Mouse (Mus musculus) frontal cortex, postnatal 14 days (tissue): ENCODE measurements at regions not wholly inside any gene's neighbourhood (a gene's known extent, or its start where the extent isn't known, plus 50 kb on each side); places are given as distances from the start of the nearest gene placed in this dataset.
A peak's percentile ranks its signal among the peaks of the same experiment; 100 is the strongest.

Experiments
- DNase-seq, 2 experiments: peaks; one replicate each; pipeline ENCODE4 v3.0.0; 2022; ENCODE audit warnings: low spot score in 2 of 2

- DNase-seq, result no peak
Observed at GRCm38 (mm10) chr1:191486766-191487165, 83.7 kb upstream of the Ppp2r5a start.

DNA sequence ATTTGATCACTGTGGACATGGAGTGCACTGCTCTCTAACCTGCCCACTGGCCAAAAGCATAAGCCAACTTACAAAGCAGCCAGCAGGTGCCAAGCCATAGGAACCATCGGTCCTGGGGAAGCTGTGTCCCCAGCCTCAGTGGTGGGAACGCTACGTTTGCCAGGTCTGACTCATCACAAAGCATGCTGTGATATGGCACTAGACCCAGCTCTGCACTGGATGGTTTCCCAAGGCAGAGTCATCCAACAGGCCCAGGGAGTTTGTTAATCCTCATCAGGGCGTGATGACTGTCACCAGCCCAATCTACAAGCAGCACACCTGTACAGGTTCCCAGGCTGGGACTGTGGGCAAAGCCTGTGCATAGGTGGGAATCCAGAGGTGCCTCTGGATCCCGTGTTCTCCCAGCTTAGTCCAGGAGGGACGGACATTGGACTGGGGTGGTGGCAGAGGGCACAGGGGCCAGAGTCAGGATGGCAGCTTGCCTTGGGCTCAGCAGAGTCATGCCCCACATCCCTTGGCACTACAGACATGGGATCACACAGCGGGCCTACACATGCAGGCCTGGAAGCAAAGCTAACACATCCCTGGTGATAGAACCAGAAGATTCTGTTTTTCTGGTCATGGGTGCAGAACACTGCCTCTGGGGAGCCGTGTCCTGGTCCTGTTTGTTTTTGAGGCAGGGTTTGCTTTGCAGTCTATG lies 81.8 kb upstream of the Ppp2r5a start:
- no peak for DNase-seq

GRCm38 (mm10) chr1:191479906-191480379 lies 76.9 kb upstream of the Ppp2r5a start:
- no peak for DNase-seq

- DNase-seq, result no peak
Observed at GRCm38 (mm10) chr1:191472551-191472950, 69.5 kb upstream of the Ppp2r5a start.

- DNase-seq, result no peak
Observed at GRCm38 (mm10) chr1:191471489-191471888, 68.4 kb upstream of the Ppp2r5a start.

DNA sequence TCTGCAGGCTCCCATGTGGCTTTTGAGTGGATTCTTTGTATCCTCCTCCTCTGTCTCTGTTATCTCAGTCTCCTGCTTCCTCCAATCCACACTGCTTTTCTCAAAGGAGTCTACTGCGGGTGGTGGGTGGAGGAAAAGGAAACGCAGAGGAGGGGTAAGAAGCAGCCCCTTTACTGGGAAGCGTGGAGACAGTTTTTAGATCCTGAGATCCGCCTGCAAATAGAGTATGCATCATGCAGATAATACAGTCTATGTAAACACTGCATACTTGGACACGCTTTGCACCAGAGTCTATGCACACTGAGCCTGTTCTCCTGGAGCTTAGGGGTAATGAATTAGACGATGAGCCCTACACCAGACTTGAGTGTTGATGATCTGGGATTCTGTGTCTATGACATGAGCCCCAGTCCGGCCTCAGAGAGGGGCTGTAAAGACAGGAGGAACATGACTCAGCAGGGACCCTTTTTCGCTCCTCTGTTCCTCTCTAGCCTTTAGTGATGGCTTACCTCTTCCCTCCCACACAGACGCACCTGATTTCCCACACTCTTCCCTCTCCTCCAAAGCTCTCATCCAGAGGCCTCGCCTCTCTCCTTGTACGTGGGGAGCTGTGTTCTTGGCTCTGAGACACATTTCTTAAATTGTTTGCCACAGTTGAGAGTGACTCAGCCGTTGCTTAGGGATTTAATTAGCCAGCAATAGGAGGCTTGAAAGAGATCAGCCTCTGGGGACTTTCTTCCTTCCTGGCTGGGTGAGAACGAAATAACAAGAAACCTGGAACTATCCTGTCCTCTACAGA lies 67.3 kb upstream of the Ppp2r5a start:
- peak; percentile 48 to 56 for DNase-seq

GRCm38 (mm10) chr1:191468837-191469529 lies 65.9 kb upstream of the Ppp2r5a start:
- peak in 1 of 2 experiments; percentile 19 for DNase-seq

DNA sequence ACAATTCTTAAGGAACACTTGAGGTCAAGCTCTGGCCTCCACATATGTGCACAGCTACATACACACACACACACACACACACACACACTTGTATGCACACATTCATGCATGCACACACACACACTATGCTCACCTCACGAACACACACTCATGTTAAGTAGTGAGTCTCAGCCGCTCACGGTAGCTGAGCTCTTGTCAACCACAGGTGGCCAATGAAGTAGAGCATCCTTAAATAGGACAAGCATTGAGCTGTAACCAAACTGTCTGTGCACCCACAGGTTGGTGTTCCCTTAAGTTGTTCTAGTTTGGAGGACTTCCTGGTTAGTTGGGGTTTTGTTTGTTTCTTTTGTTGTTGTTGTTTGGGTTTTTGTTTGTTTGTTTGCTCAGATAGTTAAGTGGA lies 63.2 kb upstream of the Ppp2r5a start:
- no peak for DNase-seq

GRCm38 (mm10) chr1:191465723-191466122 lies 62.7 kb upstream of the Ppp2r5a start:
- DNase-seq, result no peak

DNA sequence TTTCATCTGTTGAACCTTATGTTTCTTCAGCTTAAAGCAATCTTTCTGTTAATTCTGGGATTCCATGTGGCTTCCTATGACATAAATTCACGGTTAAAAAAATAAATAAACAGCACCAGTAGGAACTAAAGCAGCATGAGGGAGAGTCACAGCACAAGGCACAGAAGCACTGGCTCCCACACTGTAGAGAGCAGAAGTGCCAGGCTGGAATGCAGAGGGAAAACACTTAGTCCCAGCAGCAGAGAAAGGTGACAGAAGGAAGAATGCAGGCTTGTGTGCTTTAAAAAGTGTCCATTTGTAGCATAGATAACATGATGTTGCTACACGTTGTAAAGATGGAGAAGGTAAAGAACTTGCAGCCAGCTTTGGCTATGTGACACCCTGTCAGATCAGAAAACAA lies 62.1 kb upstream of the Ppp2r5a start:
- DNase-seq, result no peak

DNA sequence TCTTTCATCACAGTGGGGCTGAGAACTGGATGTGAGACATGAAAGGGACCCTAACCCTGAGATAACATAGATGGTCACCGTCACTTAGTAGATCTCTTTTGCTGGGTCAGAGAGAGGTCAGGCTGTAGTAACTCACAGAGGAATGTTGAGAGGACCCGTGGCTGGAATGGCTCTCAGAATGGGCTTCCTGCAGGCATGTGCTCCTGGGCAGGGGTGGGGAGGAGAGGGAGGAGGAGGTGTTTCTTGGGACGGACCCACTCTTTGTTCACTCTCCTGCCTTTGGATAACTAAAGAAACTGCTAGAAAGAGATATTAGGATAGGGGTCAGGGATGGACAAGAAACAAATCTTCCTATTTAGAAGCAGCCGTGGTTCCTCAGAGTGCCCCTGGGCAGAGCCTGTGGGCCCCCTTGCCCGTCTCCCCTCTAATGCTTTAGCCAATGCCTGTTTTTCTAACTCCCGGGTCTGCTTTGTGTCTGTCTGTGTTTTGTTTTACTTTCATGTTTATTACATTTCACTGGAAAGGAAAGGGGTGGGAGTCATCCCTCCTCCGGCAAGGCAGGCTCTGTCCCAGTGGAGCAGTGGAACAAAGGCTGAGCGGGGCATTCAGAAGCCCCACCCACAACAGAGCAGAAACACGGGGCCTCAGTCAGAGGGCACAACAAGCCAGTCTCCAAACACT lies 58.9 kb upstream of the Ppp2r5a start:
- DNase-seq, result no peak

DNA sequence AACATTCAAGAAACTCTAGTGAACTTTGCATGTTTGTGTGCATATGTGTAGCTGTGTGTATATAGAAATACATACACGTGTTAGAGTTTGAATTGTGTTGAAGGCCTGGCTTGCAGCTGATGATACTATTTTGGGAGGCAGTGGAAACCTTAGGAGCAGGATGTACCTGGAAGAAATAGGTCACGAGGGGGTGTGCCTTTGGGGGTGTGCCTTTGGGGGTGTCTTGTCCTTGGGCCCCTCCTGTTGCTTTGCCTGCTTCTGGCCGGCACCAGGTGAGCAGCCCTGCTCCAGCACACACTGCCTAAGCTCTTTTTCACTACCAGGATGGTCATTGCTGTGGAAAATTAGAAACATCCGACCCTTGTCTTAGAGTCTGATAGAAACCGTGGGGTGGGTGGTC lies 56.0 kb upstream of the Ppp2r5a start:
- no peak for DNase-seq

- DNase-seq, result no peak
Observed at GRCm38 (mm10) chr1:191458292-191458691, 55.2 kb upstream of the Ppp2r5a start.

DNA sequence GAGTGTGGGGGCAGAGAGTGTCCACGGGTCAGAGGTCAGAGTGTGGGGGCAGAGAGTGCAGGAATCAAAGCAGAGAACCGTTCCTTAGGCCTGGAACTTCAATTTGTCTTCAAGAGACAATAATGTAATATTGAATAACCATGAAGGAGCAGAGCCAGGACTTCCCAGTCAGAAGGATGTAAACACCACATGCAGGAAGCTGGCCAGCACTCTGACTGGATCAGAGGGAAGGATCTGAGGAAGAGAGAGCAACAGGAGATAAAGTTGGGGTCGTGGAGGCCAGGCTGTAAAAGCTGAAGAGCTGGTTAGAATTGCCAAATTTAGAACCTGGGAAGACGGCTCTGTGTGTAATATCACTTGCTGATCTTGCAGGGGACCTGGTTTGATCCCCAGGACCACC lies 54.0 kb upstream of the Ppp2r5a start:
- DNase-seq, result no peak

DNA sequence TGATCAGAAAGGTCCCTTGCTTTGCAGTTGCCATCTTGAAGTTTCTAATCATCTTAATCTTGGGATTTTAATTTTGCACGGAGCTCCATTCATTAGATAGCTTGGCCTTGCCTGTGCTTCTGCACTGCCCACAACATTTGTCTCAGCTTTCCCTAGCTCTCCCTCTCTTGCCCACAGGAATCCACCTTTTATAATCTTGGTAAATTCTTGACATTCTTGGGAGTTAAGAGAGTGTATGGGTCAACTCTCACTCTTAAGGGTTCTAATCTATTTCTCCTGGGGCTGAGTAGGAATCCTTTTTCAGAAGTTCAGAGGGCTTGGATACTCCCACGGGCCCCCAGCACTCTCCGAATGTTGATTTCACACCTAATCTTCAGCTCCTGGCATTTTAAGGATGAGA lies 51.5 kb upstream of the Ppp2r5a start:
- DNase-seq, result no peak

GRCm38 (mm10) chr1:191453589-191453988 lies 50.5 kb upstream of the Ppp2r5a start:
- DNase-seq, result no peak
